Mouse (Mus musculus) 3T3-L1 (cell line): Measurements from ENCODE around the gene Zkscan17.

Experiments
- DNase-seq: peaks from one replicate; pipeline ENCODE4 v3.0.0-alpha.2; 2015; ENCODE audit warnings: low read depth, low spot score

Zkscan17 gene

GRCm38 (mm10) chr11:59458973-59459372 is 67.6 kb downstream of the Zkscan17 start:
- peak; percentile 100 for DNase-seq

GRCm38 (mm10) chr11:59456891-59457290 is 69.7 kb downstream of the Zkscan17 start:
- DNase-seq = no peak

GRCm38 (mm10) chr11:59456346-59456745 is 70.2 kb downstream of the Zkscan17 start:
- DNase-seq = no peak

DNA sequence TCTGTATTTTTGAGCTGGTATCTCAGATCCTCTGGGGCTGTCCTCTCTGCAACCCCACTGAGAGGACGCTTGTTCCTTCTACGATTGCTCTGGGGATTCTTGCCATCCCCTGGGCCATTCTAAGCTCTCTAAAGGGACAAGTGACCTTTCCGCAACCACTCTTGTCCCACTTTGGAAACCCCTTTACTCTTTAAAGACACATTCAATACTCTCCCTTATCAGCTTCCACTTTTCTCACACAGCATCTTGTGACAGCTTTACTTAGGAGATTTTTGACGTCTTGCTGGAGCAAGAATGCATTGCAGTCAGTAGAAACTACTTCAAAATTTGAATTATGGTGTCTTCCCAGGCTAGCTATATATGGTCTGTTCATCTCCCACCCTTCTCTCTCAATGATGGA is 75.5 kb downstream of the Zkscan17 start, which contains the start of gene Snap47:
Gene Snap47 (minus strand): TSS at position 101 of the 400 bp plus-strand sequence.
- no peak for DNase-seq

- peak; percentile 44 for DNase-seq
These were observed 76.2 kb downstream of the Zkscan17 start for GRCm38 (mm10) chr11:59450230-59450771.

DNA sequence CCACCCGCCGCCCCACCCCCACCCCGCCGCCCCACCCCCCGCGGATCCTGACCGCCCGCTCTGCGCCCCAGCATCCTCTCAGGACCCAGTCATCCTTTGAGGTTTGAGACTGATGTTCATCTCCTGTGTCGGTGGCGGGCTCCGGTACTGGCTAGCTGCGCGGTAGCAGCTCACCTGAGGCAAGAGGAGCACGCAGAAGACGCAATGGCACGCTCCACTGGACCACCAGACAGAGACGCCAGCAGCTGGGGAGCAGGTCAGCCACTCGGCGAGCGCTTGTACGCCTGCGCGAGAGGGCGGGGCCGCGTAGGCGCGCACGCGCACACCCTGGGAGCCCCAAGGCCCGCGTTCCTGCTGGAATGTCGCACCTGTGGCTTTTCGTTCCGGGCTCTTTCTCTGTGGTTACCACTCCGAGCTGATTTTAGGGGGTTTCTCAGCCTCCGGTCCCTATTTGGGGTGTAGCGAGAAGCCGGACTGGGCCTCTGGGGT is 76.8 kb downstream of the Zkscan17 start, which contains the start of gene Jmjd4:
Gene Jmjd4 (plus strand): TSS at position 305 of the 489 bp plus-strand sequence.
- DNase-seq = peak; percentile 86

DNA sequence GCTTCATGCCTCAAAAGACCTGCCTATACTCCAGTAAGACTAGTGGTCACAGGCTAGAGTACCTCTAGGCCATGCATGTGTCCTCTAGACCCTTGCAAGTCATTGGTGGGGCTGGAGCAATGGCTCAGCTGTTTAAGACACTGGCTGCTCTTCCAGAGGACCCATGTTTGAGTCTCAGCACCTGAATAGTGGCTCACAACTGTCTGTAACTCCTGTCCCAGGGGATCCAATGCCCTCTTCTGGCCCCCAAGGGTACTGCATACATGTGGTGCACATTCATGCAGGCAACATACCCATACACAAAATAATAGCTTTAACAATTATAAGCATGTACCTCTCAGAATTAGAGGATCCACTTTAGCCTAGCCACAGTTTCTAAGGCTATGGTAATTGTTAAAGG is 83.4 kb downstream of the Zkscan17 start:
- no peak for DNase-seq

- DNase-seq = no peak
These were observed 88.6 kb downstream of the Zkscan17 start for GRCm38 (mm10) chr11:59437954-59438353.
